ENCODE assay signal across 8 mouse cellular contexts in genomic region chr2:170731632-170732561, GRCm38 (mm10). TPM values are rescaled to one million over a fixed set of nuclear protein-coding genes. Genes with fewer than 3 reads are reported as not detected.
A peak's percentile ranks its signal among the peaks of the same experiment; 100 is the strongest.
DNase-seq lines count a peak whose midpoint lies in the region; ATAC-seq and TF ChIP-seq lines count a peak whose summit lies in the region.

Dok5 (plus strand) TSS chr2:170731807.

- no peaks in the 10 kb centered on the region for H3K27me3 ChIP-seq in forebrain, embryonic 11.5 days (ENCODE audit: control insufficient read depth, insufficient read depth, low read length)
- peaks cover 4% of the 10 kb centered on the region; the same call in 1 of the 2 replicates for H3K27me3 ChIP-seq in heart, embryonic 14.5 days (ENCODE audit: control insufficient read depth, insufficient read depth, low read length)
- H3K27me3 ChIP-seq in liver, adult 2 months (ENCODE audit: control insufficient read depth, insufficient read depth, low read length), result no peaks in the 10 kb centered on the region
- no peaks in the 10 kb centered on the region for H3K27me3 ChIP-seq in neural tube, embryonic 12.5 days (replicated peaks)

- no peaks in the 10 kb centered on the region for H3K36me3 ChIP-seq in forebrain, embryonic 11.5 days (ENCODE audit: control insufficient read depth, insufficient read depth, low read length)
- no peaks in the 10 kb centered on the region for H3K36me3 ChIP-seq in heart, embryonic 14.5 days (ENCODE audit: control insufficient read depth, insufficient read depth, low read length)
- no peaks in the 10 kb centered on the region for H3K36me3 ChIP-seq in liver, adult 2 months (ENCODE audit: control insufficient read depth, insufficient read depth, low read length)
- no peaks in the 10 kb centered on the region for H3K36me3 ChIP-seq in neural tube, embryonic 12.5 days

- peak within 1 kb of the TSS; percentile 85 for H3K4me2 ChIP-seq in forebrain, embryonic 11.5 days (ENCODE audit: low read depth, low read length, severe bottlenecking)
- H3K4me2 ChIP-seq in heart, embryonic 14.5 days (ENCODE audit: low read length), result peak within 1 kb of the TSS; percentile 88
- peak within 1 kb of the TSS; percentile 85 for H3K4me2 ChIP-seq in neural tube, embryonic 12.5 days (replicated peaks)

- H3K4me1 ChIP-seq in forebrain, embryonic 11.5 days (replicated peaks; ENCODE audit: control insufficient read depth, insufficient read depth, low read length), result peaks cover 2% of the 10 kb centered on the region; the same call in 1 of the 2 replicates
- H3K4me1 ChIP-seq in heart, embryonic 14.5 days (ENCODE audit: control insufficient read depth in 2 of 2, insufficient read depth in 2 of 2, low read length in 2 of 2), result peaks cover 16 to 26% of the 10 kb centered on the region in 2 experiments
- H3K4me1 ChIP-seq in liver, adult 2 months (ENCODE audit: control insufficient read depth, insufficient read depth, low read length), result no peaks in the 10 kb centered on the region
- H3K4me1 ChIP-seq in neural tube, embryonic 12.5 days, result peaks cover 15% of the 10 kb centered on the region; the same call in 1 of the 2 replicates

- peak; percentile 82 for DNase-seq in forebrain, embryonic 11.5 days (ENCODE audit: low spot score)
- peak; percentile 62 to 66 for DNase-seq in kidney, postnatal 25 days
- no peak for DNase-seq in liver, adult 2 months (ENCODE audit: extremely low read depth, low read depth, low spot score)
- DNase-seq in urinary bladder, postnatal 10 days (ENCODE audit: low spot score), result peak; percentile 15
- DNase-seq in thymus, postnatal 10 days (ENCODE audit: low spot score in 2 of 2), result no peak

- TF ChIP-seq POLR2A in liver, adult 2 months (IDR thresholded peaks at IDR 0.05; ENCODE audit: extremely low read depth, insufficient read depth, low read length), result no peak

- H3K27ac ChIP-seq in forebrain, embryonic 11.5 days (ENCODE audit: low read depth, low read length), result no peak within 1 kb of the TSS
- H3K27ac ChIP-seq in heart, embryonic 14.5 days (replicated peaks in 1 of 2; ENCODE audit: control insufficient read depth in 1 of 2, insufficient read depth in 1 of 2, low read depth in 2 of 2, low read length in 2 of 2), result peak within 1 kb of the TSS; percentile 30 to 58
- no peak within 1 kb of the TSS for H3K27ac ChIP-seq in liver, adult 2 months (replicated peaks; ENCODE audit: insufficient read depth, low read depth, low read length)
- H3K27ac ChIP-seq in neural tube, embryonic 12.5 days, result peak within 1 kb of the TSS; percentile 57

- peak within 1 kb of the TSS; percentile 36 for H3K4me3 ChIP-seq in forebrain, embryonic 11.5 days (ENCODE audit: low read depth, low read length)
- peak within 1 kb of the TSS; percentile 60 to 79 for H3K4me3 ChIP-seq in heart, embryonic 14.5 days (ENCODE audit: control insufficient read depth in 1 of 2, insufficient read depth in 1 of 2, low read depth in 1 of 2, low read length in 2 of 2)
- peak within 1 kb of the TSS; percentile 51; the same call in 1 of the 2 replicates for H3K4me3 ChIP-seq in liver, adult 2 months (ENCODE audit: insufficient read depth, low read depth, low read length)
- H3K4me3 ChIP-seq in neural tube, embryonic 12.5 days, result peak within 1 kb of the TSS; percentile 51

- H3K9ac ChIP-seq in forebrain, embryonic 11.5 days (ENCODE audit: low read length), result peak within 1 kb of the TSS; percentile 62
- H3K9ac ChIP-seq in heart, embryonic 14.5 days (ENCODE audit: low read length), result peak within 1 kb of the TSS; percentile 70
- no peak within 1 kb of the TSS for H3K9ac ChIP-seq in liver, adult 2 months (ENCODE audit: low read depth, low read length)
- peak within 1 kb of the TSS; percentile 67 for H3K9ac ChIP-seq in neural tube, embryonic 12.5 days

- TF ChIP-seq CTCF in liver, adult 2 months (IDR thresholded peaks at IDR 0.05; ENCODE audit: low read depth, low read length), result no peak

- WGBS in forebrain, embryonic 11.5 days, result 2% methylated on average over 45 of the region's 53 CpGs
- WGBS in heart, embryonic 14.5 days, result 1% methylated on average over 45 of the region's 53 CpGs
- WGBS in liver, adult 2 months, result 4% methylated on average over 52 of the region's 53 CpGs
- 2% methylated on average over 53 of the region's 53 CpGs for WGBS in neural tube, embryonic 12.5 days

- H3K79me2 ChIP-seq in liver, adult 2 months (ENCODE audit: control insufficient read depth, insufficient read depth, low read length), result no peaks in the 10 kb centered on the region

- peak; percentile 73 for ATAC-seq in cerebellum, adult (ENCODE audit: insufficient number of reproducible peaks, low FRiP score, low TSS enrichment)
- peak; percentile 88 for ATAC-seq in forebrain, embryonic 11.5 days (replicated peaks; ENCODE audit: low FRiP score)
- ATAC-seq in heart, embryonic 14.5 days (ENCODE audit: insufficient number of reproducible peaks, insufficient read depth, low FRiP score, low read depth), result peak; percentile 82
- ATAC-seq in neural tube, embryonic 12.5 days (ENCODE audit: low FRiP score, low read depth), result peak; percentile 91

- H3K9me3 ChIP-seq in forebrain, embryonic 11.5 days (ENCODE audit: control insufficient read depth, low read length), result no peaks in the 10 kb centered on the region
- H3K9me3 ChIP-seq in heart, embryonic 14.5 days (ENCODE audit: control insufficient read depth, low read length), result no peaks in the 10 kb centered on the region
- H3K9me3 ChIP-seq in neural tube, embryonic 12.5 days, result no peaks in the 10 kb centered on the region

RNA-seq across cellular contexts. Expression of gene Dok5, which starts in this region (rescaled TPM):
- polyA plus RNA-seq in forebrain, embryonic 11.5 days (2014; fragmentation: Nextera tagmentation; extraction: Ambion mirVana), result 6.2 and 8.1 TPM in 2 replicates
- 4.4 and 5.6 TPM in 2 replicates for polyA plus RNA-seq in heart, embryonic 14.5 days (2014; fragmentation: Nextera tagmentation; extraction: Ambion mirVana)
- total RNA-seq in liver, adult 2 months (2014; rRNA removed), result not detected in 2 replicates
- polyA plus RNA-seq in liver, adult 2 months (2012; rRNA removed), result not detected in 2 replicates
- polyA plus RNA-seq in neural tube, embryonic 12.5 days (2016; fragmentation: Nextera tagmentation; extraction: Ambion mirVana), result 37.5 and 42.0 TPM in 2 replicates

Comparison
In these comparisons a context has a peak if more than half of its experiments do, and no peak if none do; other contexts are left out.
1. DNase-seq: peak in forebrain, embryonic 11.5 days (single experiment), kidney, postnatal 25 days (2 of 2) and urinary bladder, postnatal 10 days (single experiment); none in liver, adult 2 months (single experiment) and thymus, postnatal 10 days (0 of 2).
2. H3K27ac ChIP-seq: peak in heart, embryonic 14.5 days (2 of 2) and neural tube, embryonic 12.5 days (single experiment); none in forebrain, embryonic 11.5 days (single experiment) and liver, adult 2 months (single experiment).
3. Peak in every context shown above with its lines, with median percentiles within 50 percentile points of each other: ATAC-seq, H3K4me2 ChIP-seq and H3K4me3 ChIP-seq.